Mouse (Mus musculus): ENCODE results near the gene Gk. TPM values are rescaled to one million over a fixed set of nuclear protein-coding genes. Genes with fewer than 3 reads are reported as not detected.

The Gk gene
- polyA plus RNA-seq (2012; rRNA removed), result 10.1 and 13.3 TPM in 2 replicates

DNA sequence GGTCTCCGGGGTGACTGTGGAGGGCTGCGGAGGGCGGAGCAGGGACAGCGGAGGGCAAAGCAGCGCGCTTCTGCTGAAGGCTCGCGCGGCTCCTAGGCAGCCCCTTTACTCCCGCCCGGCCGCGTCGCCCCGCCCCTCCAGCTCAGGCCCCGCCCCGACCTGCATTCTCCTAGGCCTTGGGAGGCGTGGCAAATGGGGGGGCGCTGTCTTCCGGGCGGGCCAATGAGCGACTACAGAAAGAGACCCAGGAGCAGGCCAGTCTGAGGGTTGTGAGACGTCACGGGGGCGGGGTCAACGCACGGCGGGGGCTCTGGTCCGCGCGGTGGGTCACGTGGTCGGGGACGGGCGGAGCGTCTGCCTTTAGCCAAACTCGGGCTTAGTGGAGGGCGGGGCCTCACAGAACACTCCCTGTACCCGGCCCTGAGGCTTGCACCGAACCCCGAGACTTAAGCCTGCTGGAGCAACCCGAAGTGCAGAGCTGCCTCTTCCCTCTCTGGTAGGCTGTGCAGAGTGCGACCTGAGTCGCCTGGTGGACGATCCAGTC, at the start of gene Gk:
Gk (minus strand) TSS at position 276 of the 544 bp plus-strand sequence.
- DNase-seq (ENCODE audit: extremely low spot score in 1 of 2, low spot score in 1 of 2), result peak; percentile 96

GRCm38 (mm10) chrX:85804706-85805376, 28.2 kb upstream of the Gk start:
- no peak for DNase-seq (ENCODE audit: extremely low spot score in 1 of 2, low spot score in 1 of 2)

GRCm38 (mm10) chrX:85803006-85803405, 26.4 kb upstream of the Gk start:
- DNase-seq (ENCODE audit: extremely low spot score in 1 of 2, low spot score in 1 of 2), result no peak

GRCm38 (mm10) chrX:85797449-85797848, 20.8 kb upstream of the Gk start:
- DNase-seq (ENCODE audit: extremely low spot score in 1 of 2, low spot score in 1 of 2), result no peak

DNA sequence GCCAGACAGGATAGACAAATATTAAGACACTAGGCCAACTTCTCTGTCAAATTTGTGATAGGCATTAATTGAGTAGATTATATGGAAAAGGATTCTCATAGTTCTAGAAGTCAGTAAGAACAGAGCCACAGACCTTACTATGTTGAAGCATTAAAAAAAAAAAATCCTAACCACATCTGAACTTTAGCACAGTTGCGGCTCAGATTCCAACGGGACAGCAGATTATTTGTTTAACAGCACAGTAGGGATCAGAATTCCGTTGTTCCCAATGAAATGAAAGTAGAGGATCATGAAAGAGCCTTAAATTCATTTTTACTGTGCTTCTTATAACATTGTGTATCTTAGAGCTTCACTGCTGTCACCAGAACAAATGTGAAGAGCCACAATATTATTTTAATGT, 1.7 kb upstream of the Gk start:
- no peak for DNase-seq (ENCODE audit: extremely low spot score in 1 of 2, low spot score in 1 of 2)

DNA sequence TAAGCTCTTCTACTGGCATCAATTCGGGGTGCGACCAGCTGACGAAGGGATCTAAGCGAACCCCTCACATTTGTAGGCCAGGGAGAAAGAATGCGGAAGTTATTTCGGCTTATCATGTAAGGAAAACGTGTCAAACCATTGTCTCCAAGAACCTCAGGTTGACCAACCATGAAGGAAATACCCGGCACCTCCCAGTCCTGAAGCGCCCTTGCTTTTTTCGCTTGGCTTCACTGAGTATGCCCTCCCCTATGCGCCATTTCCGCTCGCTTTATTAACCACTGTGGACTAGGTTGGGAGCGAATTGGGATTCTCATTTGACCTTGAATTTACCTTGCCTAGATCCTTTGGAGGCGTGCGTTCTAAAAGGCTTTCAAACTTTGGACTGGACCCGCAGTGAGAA, 522 bp upstream of the Gk start:
- DNase-seq (ENCODE audit: extremely low spot score in 1 of 2, low spot score in 1 of 2), result peak; percentile 3 to 39

DNA sequence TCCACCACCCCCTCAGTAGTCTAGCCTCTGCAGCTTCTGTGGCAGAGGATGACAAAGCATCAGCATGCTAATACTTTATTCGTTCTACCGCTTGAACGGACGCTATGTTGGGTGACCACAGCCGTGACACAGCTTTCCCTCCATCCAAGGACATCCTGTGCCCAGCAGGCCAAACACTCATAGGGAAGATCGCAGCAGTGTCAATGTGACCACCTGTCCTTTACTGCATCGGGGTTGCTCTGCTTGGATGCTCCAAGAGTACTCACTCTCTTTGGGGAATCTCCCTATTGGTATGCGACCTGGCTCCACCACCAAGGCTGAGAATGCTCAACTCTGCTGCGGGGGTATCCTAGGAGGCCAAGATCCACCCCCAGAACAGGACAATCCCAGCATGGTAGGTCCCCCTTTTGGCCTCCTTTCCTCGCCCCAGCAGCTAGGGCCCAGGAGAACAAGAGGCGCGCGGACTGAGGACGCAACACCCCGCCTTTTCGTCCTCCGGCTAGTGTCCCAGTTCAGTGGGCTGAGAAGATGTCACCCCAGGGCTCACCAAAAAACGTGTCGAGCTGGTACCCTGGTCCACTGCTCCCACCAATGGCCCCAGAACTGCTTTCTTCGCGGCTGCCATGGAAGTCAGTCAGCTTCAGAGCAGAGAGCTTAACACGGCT, 608 bp downstream of the Gk start:
- DNase-seq (ENCODE audit: extremely low spot score in 1 of 2, low spot score in 1 of 2), result peak in 1 of 2 experiments; percentile 3

DNA sequence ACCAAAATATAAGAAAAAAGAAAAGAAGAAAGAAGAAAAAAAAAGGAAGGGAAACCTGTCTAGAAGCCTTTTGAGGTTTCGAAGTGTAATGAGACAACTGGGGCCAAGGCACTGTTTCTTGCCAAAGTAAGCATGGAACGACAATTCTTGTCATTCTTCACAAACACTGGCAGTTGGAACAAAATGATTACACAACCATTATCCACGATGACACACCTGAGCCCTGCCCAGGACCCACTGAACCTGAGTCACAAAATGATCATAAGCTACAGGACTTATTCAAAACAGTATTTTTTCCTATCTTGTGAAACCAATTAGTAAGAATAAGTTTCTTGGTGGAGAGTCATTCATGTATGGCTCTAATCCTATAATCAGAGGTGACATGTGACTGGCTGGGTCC, 5.3 kb downstream of the Gk start:
- DNase-seq (ENCODE audit: extremely low spot score in 1 of 2, low spot score in 1 of 2), result no peak

DNA sequence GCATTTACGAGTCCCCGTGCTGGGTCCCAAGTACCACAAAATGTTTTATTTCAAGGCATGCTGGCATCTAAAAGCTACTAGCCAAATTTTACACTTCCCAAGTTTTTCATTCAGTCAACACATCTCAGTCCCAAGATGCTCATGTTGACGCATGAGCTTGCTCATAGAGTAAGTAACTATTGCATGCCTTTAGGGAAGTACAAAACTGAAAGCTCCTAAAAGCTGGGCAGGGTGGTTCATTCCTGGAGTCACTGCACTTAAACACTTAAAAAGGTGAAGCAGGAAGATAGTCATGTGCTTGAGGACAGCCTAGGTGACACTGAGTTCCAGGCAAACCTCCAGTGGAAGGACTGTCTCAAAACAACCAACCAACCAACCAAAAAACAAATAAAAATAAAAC, 5.9 kb downstream of the Gk start:
- no peak for DNase-seq (ENCODE audit: extremely low spot score in 1 of 2, low spot score in 1 of 2)

DNA sequence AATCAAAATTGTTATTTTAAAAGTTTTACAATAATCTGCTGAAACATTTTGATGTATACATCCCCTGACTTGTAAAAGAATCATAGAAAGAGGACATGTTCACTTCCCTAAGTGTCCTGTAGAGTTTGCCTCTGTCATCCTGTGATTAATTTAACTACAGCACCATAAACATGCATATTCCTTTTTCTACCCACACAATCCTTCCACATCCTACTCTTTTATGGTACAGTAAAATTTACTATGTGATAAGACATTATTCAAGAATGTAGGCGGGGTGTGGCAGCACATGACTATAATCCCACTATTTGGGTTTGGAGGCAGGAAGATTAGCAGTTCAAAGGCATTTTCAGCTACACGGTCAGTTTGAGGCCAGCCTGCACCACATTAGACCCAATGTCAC, 8.0 kb downstream of the Gk start:
- DNase-seq (ENCODE audit: extremely low spot score in 1 of 2, low spot score in 1 of 2), result no peak

- no peak for DNase-seq (ENCODE audit: extremely low spot score in 1 of 2, low spot score in 1 of 2)
Measured at GRCm38 (mm10) chrX:85756005-85756404, 20.6 kb downstream of the Gk start.

- no peak for DNase-seq (ENCODE audit: extremely low spot score in 1 of 2, low spot score in 1 of 2)
Measured at GRCm38 (mm10) chrX:85743837-85744236, 32.8 kb downstream of the Gk start.

DNA sequence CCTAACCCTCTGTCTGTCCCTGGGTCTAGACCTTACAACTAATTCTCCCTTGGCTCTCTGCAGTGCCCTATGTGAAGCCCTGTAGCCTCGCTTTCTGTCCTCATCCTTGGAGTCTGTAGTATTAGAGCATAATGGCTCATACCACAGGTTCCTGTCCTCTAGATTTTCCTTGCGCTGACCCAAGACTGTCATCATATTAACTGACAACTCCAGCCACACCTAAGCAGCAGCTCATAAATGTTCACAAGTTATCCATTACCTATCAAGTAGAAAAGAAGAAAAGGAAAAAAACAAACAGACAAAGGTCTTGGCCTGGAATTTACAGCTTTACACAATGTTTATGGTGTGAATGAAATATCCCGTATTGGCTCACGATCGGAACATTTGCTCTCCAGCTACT, 43.4 kb downstream of the Gk start:
- no peak for DNase-seq (ENCODE audit: extremely low spot score in 1 of 2, low spot score in 1 of 2)

DNA sequence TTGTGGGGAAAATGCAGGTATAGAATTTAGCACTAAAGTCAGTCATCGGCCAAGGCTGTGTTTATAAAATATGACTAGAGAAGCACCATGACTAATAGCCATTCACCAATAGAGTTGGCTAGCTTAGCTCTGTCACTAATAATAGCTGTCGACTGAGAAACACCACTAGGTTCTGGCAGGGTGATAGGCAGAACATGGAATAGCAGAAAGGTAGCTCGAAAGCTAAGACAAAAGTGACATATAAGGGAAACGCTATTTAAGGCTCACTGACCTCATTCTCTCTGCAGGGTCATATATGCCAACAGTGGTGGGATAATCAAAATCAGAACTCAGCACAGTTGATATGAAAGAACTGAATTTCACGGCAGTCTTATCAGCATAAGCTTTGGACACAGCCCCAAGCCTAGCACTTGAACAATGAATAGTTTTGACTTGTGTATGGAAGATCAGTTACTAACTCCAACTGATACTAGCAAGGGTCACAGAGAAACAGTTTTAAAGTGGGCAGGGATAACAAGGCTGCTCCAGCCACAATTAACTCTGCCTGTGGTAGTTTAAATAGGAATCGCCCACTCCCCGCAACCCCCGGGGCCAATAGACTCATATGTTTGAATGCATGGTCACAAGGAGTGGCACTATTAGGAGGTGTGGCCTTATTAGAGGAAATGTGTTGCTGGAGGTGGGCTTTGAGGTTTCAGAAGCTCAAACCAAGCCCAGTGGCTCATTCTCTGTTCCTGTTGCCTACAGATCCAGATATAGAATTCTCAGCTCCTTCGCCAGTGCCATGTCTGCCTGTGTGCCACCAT, 45.3 kb downstream of the Gk start:
- no peak for DNase-seq (ENCODE audit: extremely low spot score in 1 of 2, low spot score in 1 of 2)

GRCm38 (mm10) chrX:85721226-85721625, 55.4 kb downstream of the Gk start:
- peak in 1 of 2 experiments; percentile 4 for DNase-seq (ENCODE audit: extremely low spot score in 1 of 2, low spot score in 1 of 2)

- no peak for DNase-seq (ENCODE audit: extremely low spot score in 1 of 2, low spot score in 1 of 2)
Measured at GRCm38 (mm10) chrX:85710399-85710798, 66.2 kb downstream of the Gk start.

DNA sequence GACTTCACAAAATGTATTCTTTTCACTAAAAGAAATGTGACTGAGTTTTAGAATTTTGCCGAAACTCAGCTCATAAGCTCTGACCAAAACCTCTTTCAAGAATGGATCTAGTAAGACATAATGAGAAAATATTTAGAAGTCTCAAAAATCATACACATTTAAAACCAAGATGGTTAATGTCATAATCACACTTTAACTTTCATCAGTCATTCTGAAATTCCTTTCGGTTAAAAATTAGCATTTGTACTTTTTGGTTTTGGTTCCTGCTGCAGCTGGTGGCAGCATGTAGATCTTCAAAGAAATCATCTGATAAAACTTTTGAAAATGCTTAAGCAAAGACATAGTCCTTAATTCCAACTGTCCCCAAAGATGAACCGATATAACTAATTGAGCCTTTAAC, 70.9 kb downstream of the Gk start:
- no peak for DNase-seq (ENCODE audit: extremely low spot score in 1 of 2, low spot score in 1 of 2)

- no peak for DNase-seq (ENCODE audit: extremely low spot score in 1 of 2, low spot score in 1 of 2)
Measured at GRCm38 (mm10) chrX:85683723-85684122, 92.9 kb downstream of the Gk start.

- DNase-seq (ENCODE audit: extremely low spot score in 1 of 2, low spot score in 1 of 2), result no peak
Measured at GRCm38 (mm10) chrX:85682125-85682524, 94.5 kb downstream of the Gk start.

- peak in 1 of 2 experiments; percentile 61 for DNase-seq (ENCODE audit: extremely low spot score in 1 of 2, low spot score in 1 of 2)
Measured at GRCm38 (mm10) chrX:85676808-85677207, 99.8 kb downstream of the Gk start.
